Mouse (Mus musculus) heart, postnatal 0 days (tissue): ENCODE data around the gene Jarid2.

Experiments used
- CTCF ChIP-seq: IDR thresholded peaks from 2 replicates; pipeline ENCODE4 v1.5.1; 2016; ENCODE audit warnings: antibody characterized with exemption, control low read depth, low read depth
- EP300 ChIP-seq: IDR thresholded peaks from 2 replicates; pipeline ENCODE4 v1.6.1; 2016; ENCODE audit warnings: antibody characterized with exemption, low read depth

DNA sequence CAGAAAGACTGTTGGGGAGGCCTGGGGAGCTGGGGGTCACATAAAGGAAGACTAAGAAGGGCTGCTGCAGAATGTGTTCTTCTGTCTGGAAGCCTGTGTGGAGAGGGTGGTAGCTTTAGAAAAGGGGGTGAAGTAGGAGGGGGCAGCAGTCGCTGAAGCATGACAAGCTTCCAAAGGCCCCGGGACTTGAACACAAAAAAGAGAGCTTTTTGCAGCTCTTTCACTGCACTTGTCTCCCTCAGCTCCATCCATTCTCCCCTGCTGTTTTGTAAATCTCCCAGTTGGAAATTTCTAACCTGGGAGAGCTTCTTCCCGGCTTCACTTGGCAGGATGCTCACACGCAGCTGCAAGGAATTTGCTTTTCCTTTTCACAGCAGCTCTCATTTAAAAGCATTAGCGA is 26.2 kb downstream of the Jarid2 start:
- no peak for TF ChIP-seq EP300
- TF ChIP-seq CTCF: no peak
